Mouse (Mus musculus) stomach, embryonic 16.5 days (tissue): ENCODE results near the gene Nt5c1a. TPM values are rescaled to one million over a fixed set of nuclear protein-coding genes. Genes with fewer than 3 reads are reported as not detected.
"Not testable (repeated sequence)": the region's sequence is repeated elsewhere in the genome, so short reads cannot be mapped to it uniquely, and the experiment has no call there.

Experiments
- ATAC-seq: fragments of 200-750 bp; cut with Nextera tagmentation; 2 replicates; pipeline ENCODE4 v1.8.0; 2017; ENCODE audit warnings: moderate number of reproducible peaks, moderate TSS enrichment; ENCODE audit not compliant: insufficient read depth, low FRiP score
- H3K27ac ChIP-seq: fragments of 300-500 bp; sonication (generic); 2 replicates; pipeline ENCODE4 v1.5.1; 2014; ENCODE audit warnings: low read length
- H3K27me3 ChIP-seq: fragments of 300-500 bp; sonication (generic); 2 replicates; pipeline ENCODE4 v1.6.1; 2014; ENCODE audit warnings: low read length, control low read depth, mixed read lengths; ENCODE audit not compliant: control insufficient read depth, insufficient read depth
- H3K36me3 ChIP-seq: fragments of 300-500 bp; sonication (generic); 2 replicates; pipeline ENCODE4 v1.6.1; 2014; ENCODE audit warnings: low read length; ENCODE audit not compliant: control insufficient read depth, insufficient read depth
- H3K4me1 ChIP-seq: fragments of 300-500 bp; sonication (generic); 2 replicates; pipeline ENCODE4 v1.6.1; 2014; ENCODE audit warnings: low read length, control low read depth, mixed read lengths; ENCODE audit not compliant: control insufficient read depth, insufficient read depth
- H3K4me2 ChIP-seq: fragments of 300-500 bp; sonication (generic); 2 replicates; pipeline ENCODE4 v1.6.1; 2014; ENCODE audit warnings: low read depth, low read length, mixed read lengths
- H3K4me3 ChIP-seq: fragments of 300-500 bp; sonication (generic); replicated peaks from 2 replicates; pipeline ENCODE4 v1.5.1; 2014; ENCODE audit warnings: mild to moderate bottlenecking, low read length
- H3K9ac ChIP-seq: fragments of 300-500 bp; sonication (generic); 2 replicates; pipeline ENCODE4 v1.6.1; 2014; ENCODE audit warnings: low read length
- H3K9me3 ChIP-seq: fragments of 300-500 bp; sonication (generic); replicated peaks from 2 replicates; pipeline ENCODE4 v1.6.1; 2016; ENCODE audit warnings: low read length, control low read depth; ENCODE audit not compliant: control insufficient read depth
- WGBS: fragments of 180-500 bp; shearing (Covaris S2); extraction: QIAGEN DNeasy Blood & Tissue Kit; methylation state at CpG from one replicate; pipeline ENCODE4 v1.1.7; 2014; 5-methylcytosine and 5-hydroxymethylcytosine counted together
- polyA plus RNA-seq: library from polyadenylated mRNA; unstranded; fragments of >200 nt; fragmentation: Nextera tagmentation; extraction: Ambion mirVana; gene quantifications from 2 replicates; pipeline ENCODE4 v1.2.1, GENCODE M21; 2015

Nt5c1a gene
- not detected in 2 replicates for polyA plus RNA-seq

DNA sequence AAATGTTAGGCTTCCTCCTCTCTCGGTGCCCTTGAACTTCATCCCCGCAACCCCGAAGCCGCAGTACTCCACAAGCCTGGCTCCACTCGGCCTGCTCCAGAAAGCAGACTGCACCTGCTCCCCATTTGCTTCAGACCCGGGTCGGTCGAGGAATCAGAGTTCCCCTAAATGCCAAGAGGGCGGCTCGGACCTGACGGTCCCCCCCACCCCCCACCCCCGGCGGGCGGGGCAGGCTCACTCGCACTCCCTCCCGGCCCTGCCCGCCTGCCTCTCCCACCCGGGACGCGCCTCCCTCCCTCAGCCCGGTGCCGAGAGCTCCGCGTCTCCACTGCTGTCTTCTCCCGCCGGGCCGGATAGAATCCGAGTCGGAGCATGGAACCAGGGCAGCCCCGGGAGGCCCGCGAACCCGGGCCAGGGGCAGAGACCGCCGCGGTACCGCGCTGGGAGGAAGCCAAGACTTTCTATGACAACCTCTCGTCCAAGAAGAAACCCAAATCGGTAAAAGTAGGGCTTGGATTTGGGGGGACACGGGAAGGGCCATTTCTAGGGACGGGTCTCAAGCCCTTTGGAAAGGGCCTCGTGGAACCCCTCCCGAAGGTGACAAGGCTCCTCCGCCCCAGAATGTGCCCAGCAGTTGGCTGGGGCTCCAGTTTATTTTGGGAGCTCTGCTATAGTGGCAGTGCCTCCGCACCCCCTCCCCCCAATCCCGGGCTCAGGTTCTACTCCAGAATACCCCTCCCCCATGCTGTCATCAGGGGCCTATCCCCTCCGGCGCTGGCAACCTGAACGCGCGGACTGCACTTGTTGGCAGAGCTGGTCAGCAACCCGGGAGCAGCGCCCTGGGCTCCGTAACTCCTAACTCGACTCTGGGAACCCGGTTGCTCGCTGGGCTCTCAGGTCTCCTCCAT lies at the start of gene Nt5c1a:
Nt5c1a (plus strand) TSS at position 319 of the 908 bp plus-strand sequence.
- Histone ChIP-seq H3K4me1 (peaks cover 6% of the 10 kb centered on the region; the same call in 1 of the 2 replicates), H3K4me3 (peak within 1 kb of the TSS; percentile 47), H3K27me3 (peaks cover 39% of the 10 kb centered on the region), H3K27ac (no peak within 1 kb of the TSS), H3K9me3 (no peaks in the 10 kb centered on the region), H3K36me3 (no peaks in the 10 kb centered on the region), H3K9ac (peak within 1 kb of the TSS; percentile 63), H3K4me2 (peak within 1 kb of the TSS; percentile 85)
- WGBS, result 2% methylated on average over 58 of the region's 58 CpGs
- no peak; the same call in none of the 2 replicates for ATAC-seq

DNA sequence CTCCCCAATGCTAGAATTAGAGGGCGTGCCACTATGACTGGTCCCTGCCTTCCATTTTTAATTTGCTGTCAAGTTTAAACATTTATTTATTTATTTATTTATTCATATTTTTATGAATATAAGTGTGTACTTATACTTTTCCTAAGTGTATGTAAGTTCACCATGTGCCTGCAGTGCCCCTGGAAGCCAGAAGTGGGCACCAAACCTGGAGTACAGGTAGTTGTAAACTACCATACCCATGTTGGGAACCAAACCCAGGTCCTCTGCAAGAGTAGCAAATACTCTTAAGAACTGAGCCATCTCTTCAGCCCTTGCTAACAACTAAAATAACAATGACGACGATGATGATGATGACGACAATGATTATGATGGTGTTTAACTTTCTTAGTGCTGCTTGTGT lies 49.3 kb upstream of the Nt5c1a start:
- H3K36me3 ChIP-seq, result no peaks in the 10 kb centered on the region
- no peaks in the 10 kb centered on the region for H3K27me3 ChIP-seq
- no peak overlapping the region for H3K4me2 ChIP-seq
- H3K4me3 ChIP-seq, result no peak overlapping the region
- no peak for ATAC-seq
- no peak overlapping the region for H3K9ac ChIP-seq
- no peaks in the 10 kb centered on the region for H3K9me3 ChIP-seq
- 78% methylated on average over 4 of the region's 4 CpGs for WGBS
- no peak overlapping the region for H3K27ac ChIP-seq
- H3K4me1 ChIP-seq, result no peaks in the 10 kb centered on the region

DNA sequence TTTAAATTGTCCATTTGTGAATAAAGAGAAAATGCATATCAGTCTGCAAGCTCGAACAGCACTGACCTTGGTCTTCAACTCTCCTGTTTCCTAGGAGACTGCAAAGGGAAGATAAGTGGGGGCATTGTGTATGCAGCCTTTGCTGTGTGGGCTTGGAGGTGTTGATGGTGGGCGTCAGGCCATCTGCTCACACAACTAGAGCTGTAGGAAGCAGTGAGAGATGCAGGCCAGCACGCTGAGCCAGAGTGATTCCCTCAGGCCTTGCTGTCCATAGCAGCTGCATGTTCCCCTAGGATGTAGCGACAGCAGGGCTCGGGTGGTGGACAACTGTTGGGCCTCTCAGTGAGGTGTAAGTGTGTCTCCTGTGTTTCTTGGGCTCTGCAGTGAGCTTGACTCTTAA lies 48.3 kb upstream of the Nt5c1a start:
- no peaks in the 10 kb centered on the region for H3K9me3 ChIP-seq

DNA sequence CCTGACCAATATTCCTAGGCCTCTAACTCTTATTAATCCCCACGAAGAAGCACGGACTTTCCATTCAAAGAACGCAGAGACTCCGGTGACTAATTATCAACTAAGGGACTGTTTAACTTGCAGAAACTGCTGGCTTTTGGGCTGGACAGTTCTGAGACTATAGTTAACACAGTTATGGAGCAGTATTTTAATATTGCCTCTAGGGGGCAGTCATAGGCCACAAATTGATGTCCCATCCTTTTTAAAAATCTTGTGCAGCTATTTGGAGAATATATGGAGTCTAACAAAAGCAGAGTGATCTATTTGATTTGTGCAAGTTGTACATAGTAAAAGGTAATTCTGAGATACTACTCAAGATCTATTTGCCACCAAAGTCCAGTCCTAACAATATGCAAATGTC lies 46.3 kb upstream of the Nt5c1a start:
- no peaks in the 10 kb centered on the region for H3K9me3 ChIP-seq
- H3K4me2 ChIP-seq, result no peak overlapping the region
- H3K27ac ChIP-seq, result no peak overlapping the region
- ATAC-seq, result no peak
- H3K36me3 ChIP-seq, result no peaks in the 10 kb centered on the region
- 16% methylated on average over 4 of the region's 4 CpGs for WGBS
- no peak overlapping the region for H3K9ac ChIP-seq
- H3K4me3 ChIP-seq, result no peak overlapping the region
- no peaks in the 10 kb centered on the region for H3K4me1 ChIP-seq
- no peaks in the 10 kb centered on the region for H3K27me3 ChIP-seq

More for the DNA sequence above, 48.3 kb upstream of the Nt5c1a start:
- Histone ChIP-seq H3K4me2 (no peak overlapping the region), H3K36me3 (no peaks in the 10 kb centered on the region), H3K27ac (no peak overlapping the region), H3K27me3 (no peaks in the 10 kb centered on the region), H3K4me1 (no peaks in the 10 kb centered on the region), H3K9ac (no peak overlapping the region), H3K4me3 (no peak overlapping the region)
- 44% methylated on average over 5 of the region's 5 CpGs for WGBS
- no peak for ATAC-seq

DNA sequence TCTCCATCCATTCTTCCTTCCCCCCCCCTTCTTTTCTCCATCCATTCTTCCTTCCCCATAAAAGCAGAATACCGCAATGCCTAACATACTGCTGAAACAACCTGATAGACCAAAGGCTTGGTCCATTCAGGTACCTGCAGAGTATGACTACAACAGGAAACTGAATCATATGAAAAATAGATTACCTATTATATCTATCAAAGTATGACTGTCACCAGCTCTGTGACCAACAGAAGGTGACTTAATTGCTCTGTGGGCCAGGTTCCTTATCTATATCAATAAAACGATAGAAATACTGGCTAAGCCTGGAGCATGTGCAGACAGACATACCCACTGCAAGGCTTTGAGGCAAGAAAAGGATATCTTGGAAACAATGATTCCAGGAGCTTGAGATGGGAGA lies 45.9 kb upstream of the Nt5c1a start:
- no peak overlapping the region for H3K4me3 ChIP-seq
- H3K36me3 ChIP-seq, result no peaks in the 10 kb centered on the region
- H3K4me2 ChIP-seq, result no peak overlapping the region
- no peak overlapping the region for H3K27ac ChIP-seq
- H3K9ac ChIP-seq, result no peak overlapping the region
- H3K27me3 ChIP-seq, result no peaks in the 10 kb centered on the region
- H3K9me3 ChIP-seq, result no peaks in the 10 kb centered on the region
- no peak for ATAC-seq
- no peaks in the 10 kb centered on the region for H3K4me1 ChIP-seq
- 50% methylated on average over 2 of the region's 2 CpGs for WGBS

- no peaks in the 10 kb centered on the region for H3K27me3 ChIP-seq
- H3K27ac ChIP-seq, result no peak overlapping the region
- no peak overlapping the region for H3K4me3 ChIP-seq
- no peaks in the 10 kb centered on the region for H3K9me3 ChIP-seq
- no peak overlapping the region for H3K4me2 ChIP-seq
- no peaks in the 10 kb centered on the region for H3K4me1 ChIP-seq
- no peak for ATAC-seq
- no peak overlapping the region for H3K9ac ChIP-seq
- no peaks in the 10 kb centered on the region for H3K36me3 ChIP-seq
Measured at GRCm38 (mm10) chr4:123155840-123156239, 45.5 kb upstream of the Nt5c1a start.

DNA sequence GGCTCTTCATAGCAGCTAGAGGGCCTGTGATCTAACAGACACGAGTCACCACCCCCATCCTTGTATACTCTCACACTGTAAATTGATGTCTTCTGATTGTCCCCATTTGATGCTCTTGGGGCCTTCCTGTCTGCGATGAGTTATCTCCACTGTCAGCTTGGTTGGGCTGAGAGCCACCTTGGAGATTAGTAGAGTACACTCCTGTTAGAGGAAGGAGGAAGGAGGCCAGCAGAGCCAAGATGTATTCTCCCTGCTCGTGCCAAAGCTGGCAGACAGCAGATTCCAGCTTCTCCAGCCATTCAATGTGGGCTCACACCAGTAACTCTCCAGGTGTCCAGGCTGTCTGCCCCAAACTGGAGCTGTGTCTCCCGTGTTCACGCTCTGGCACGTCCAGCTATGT lies 40.7 kb upstream of the Nt5c1a start:
- no peak for ATAC-seq
- no peaks in the 10 kb centered on the region for H3K27me3 ChIP-seq
- 71% methylated on average over 6 of the region's 6 CpGs for WGBS

GRCm38 (mm10) chr4:123161251-123161650 lies 40.1 kb upstream of the Nt5c1a start:
- not testable (repeated sequence) for H3K9me3 ChIP-seq, H3K4me2 ChIP-seq, H3K4me3 ChIP-seq, H3K4me1 ChIP-seq, H3K9ac ChIP-seq, H3K36me3 ChIP-seq, H3K27me3 ChIP-seq, H3K27ac ChIP-seq, ATAC-seq
- 68% methylated on average over 3 of the region's 3 CpGs for WGBS

More for the DNA sequence above, 40.7 kb upstream of the Nt5c1a start:
- H3K4me3 ChIP-seq, result no peak overlapping the region
- no peaks in the 10 kb centered on the region for H3K36me3 ChIP-seq
- no peak overlapping the region for H3K27ac ChIP-seq
- H3K9me3 ChIP-seq, result no peaks in the 10 kb centered on the region
- H3K4me1 ChIP-seq, result peaks cover 7% of the 10 kb centered on the region; the same call in 1 of the 2 replicates
- no peak overlapping the region for H3K4me2 ChIP-seq
- H3K9ac ChIP-seq, result no peak overlapping the region

- no peaks in the 10 kb centered on the region for H3K27me3 ChIP-seq
- H3K9ac ChIP-seq, result peak overlapping the region; percentile 39; the same call in 1 of the 2 replicates
- H3K4me1 ChIP-seq, result peaks cover 7% of the 10 kb centered on the region; the same call in 1 of the 2 replicates
- 0 out of 2 replicates have a peak overlapping the region, but pooled peaks have one; percentile 10 for H3K4me3 ChIP-seq
- H3K4me2 ChIP-seq, result peak overlapping the region; percentile 39
- no peak overlapping the region for H3K27ac ChIP-seq
- H3K9me3 ChIP-seq, result 0 out of 2 replicates have a peak, but pooled peaks cover 3% of the 10 kb centered on the region
- ATAC-seq, result no peak
- WGBS, result 13% methylated on average over 15 of the region's 15 CpGs
- no peaks in the 10 kb centered on the region for H3K36me3 ChIP-seq
Measured at GRCm38 (mm10) chr4:123162305-123162917, 38.9 kb upstream of the Nt5c1a start.
